Mouse (Mus musculus): ENCODE results near the gene Gm5930. TPM values are rescaled to one million over a fixed set of nuclear protein-coding genes. Genes with fewer than 3 reads are reported as not detected.

Gene Gm5930
- polyA plus RNA-seq (2012; rRNA removed) = not detected in 2 replicates

GRCm38 (mm10) chr14:44338484-44338883, at the start of gene Gm5930:
Gene Gm5930, minus strand, starts transcription at chr14:44338584.

GRCm38 (mm10) chr14:44365057-44365456, 26.7 kb upstream of the Gm5930 start, which contains the start of gene Gm8229:
Gene Gm8229, plus strand, starts transcription at chr14:44365357.

GRCm38 (mm10) chr14:44285280-44285679, 53.1 kb downstream of the Gm5930 start, which contains the start of gene Gm8220:
Gene Gm8220, plus strand, starts transcription at chr14:44285580.

Other genes starting within 250 kb of the Gm5930 start
- gene Ear2, start 235.9 kb downstream of the Gm5930 start, polyA plus RNA-seq (2012; rRNA removed) = 8.8 and 9.3 TPM in 2 replicates
- not detected in 2 replicates for gene Gm3327, start 214.7 kb downstream of the Gm5930 start, polyA plus RNA-seq (2012; rRNA removed)
- gene Gm8212, start 140.9 kb downstream of the Gm5930 start, polyA plus RNA-seq (2012; rRNA removed) = not detected in 2 replicates
- not detected in 2 replicates for gene 4930503E14Rik, start 125.3 kb downstream of the Gm5930 start, polyA plus RNA-seq (2012; rRNA removed)
- gene Gm8220, start 53.0 kb downstream of the Gm5930 start, polyA plus RNA-seq (2012; rRNA removed) = not detected in 2 replicates
- gene Gm8229, start 26.8 kb upstream of the Gm5930 start, polyA plus RNA-seq (2012; rRNA removed) = not detected in 2 replicates
- gene Gm3371, start 72.1 kb upstream of the Gm5930 start, polyA plus RNA-seq (2012; rRNA removed) = not detected in 2 replicates
- not detected in 2 replicates for gene Gm8232, start 95.1 kb upstream of the Gm5930 start, polyA plus RNA-seq (2012; rRNA removed)
- gene BC061237, start 153.9 kb upstream of the Gm5930 start, polyA plus RNA-seq (2012; rRNA removed) = not detected in 2 replicates
- gene Gm17093, start 179.7 kb upstream of the Gm5930 start, polyA plus RNA-seq (2012; rRNA removed) = not detected in 2 replicates
- gene Gm8247, start 244.6 kb upstream of the Gm5930 start, polyA plus RNA-seq (2012; rRNA removed) = not detected in 2 replicates